Mouse (Mus musculus) cortical plate, adult 2 months (tissue): ENCODE results near the gene Cdk17.
"Not testable (repeated sequence)": the region's sequence is repeated elsewhere in the genome, so short reads cannot be mapped to it uniquely, and the experiment has no call there.

ENCODE experiments used
- CTCF ChIP-seq: fragments of 200-500 bp; IDR thresholded peaks from 2 replicates; pipeline ENCODE4 v1.5.1; 2011; ENCODE audit warnings: mild to moderate bottlenecking, control low read depth, low read length; ENCODE audit not compliant: insufficient read depth; ENCODE audit errors: extremely low read depth
- POLR2A ChIP-seq: fragments of 200-500 bp; IDR thresholded peaks from 2 replicates; pipeline ENCODE4 v1.6.1; 2011; ENCODE audit warnings: mild to moderate bottlenecking, low read length, control low read depth; ENCODE audit not compliant: insufficient read depth; ENCODE audit errors: extremely low read depth

GRCm38 (mm10) chr10:93153404-93153803 lies 7.3 kb upstream of the Cdk17 start:
- TF ChIP-seq CTCF, POLR2A: not testable (repeated sequence)
